Mouse (Mus musculus): Measurements from ENCODE around the gene Syvn1. TPM values are rescaled to one million over a fixed set of nuclear protein-coding genes. Genes with fewer than 3 reads are reported as not detected.
A peak's percentile ranks its signal among the peaks of the same experiment; 100 is the strongest.

Gene Syvn1
- total and polyA plus RNA-seq, 2 experiments from 2014 or later = 29.8 to 34.1 TPM

DNA sequence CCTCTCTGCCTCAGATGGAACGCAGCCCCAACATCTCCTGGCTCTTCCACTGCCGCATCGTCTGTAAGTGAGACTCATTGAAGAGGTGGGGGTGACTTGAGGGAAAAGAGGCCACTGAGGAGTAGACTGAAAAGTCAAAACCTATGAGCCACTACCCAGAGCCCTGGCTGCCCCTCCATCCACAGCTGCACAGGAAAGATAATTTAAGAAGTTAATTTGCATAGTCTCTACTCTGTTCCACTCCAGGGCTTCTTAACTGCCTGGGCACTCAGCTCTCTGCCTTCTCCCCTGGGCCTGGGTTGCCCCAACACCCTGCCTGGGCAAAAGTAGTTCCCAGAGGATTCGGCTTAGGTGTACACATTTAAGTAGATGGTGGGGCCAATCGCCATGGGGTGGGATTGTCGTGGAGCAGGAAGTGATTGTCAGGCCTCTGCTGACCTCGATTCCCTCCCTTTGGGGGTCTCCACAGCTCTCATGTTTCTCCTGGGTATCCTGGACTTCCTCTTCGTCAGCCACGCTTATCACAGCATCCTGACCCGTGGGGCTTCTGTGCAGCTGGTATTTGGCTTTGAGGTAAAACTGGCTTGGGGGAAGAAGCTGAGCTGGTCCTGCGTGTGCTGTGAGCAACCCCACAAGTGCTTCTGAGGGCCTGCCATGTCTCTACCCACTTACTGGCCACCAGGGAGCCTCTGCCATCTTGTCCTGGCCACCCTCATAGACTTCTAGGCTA, 2.5 kb downstream of the Syvn1 start:
- ATAC-seq (no peak), DNase-seq (ENCODE audit: low spot score) (no peak)
- H3K9ac ChIP-seq (replicated peaks; ENCODE audit: low read length) = no peak overlapping the region
- 89% methylated on average over 11 of the region's 11 CpGs for WGBS
- no peak overlapping the region for H3K4me2 ChIP-seq (ENCODE audit: low read depth, low read length)
- H3K27me3 ChIP-seq (ENCODE audit: insufficient read depth, low read length) = no peaks in the 10 kb centered on the region
- no peak overlapping the region for H3K27ac ChIP-seq
- H3K9me3 ChIP-seq (ENCODE audit: low read length) = no peaks in the 10 kb centered on the region
- H3K4me1 ChIP-seq (ENCODE audit: insufficient read depth, low read length) = peaks cover 13% of the 10 kb centered on the region
- no peak overlapping the region for H3K4me3 ChIP-seq (ENCODE audit: low read length)
- peaks cover 53% of the 10 kb centered on the region for H3K36me3 ChIP-seq (ENCODE audit: insufficient read depth, low read length)
- no peak for TF ChIP-seq CTCF (IDR thresholded peaks at IDR 0.05; ENCODE audit: low read depth)

- peaks cover 12% of the 10 kb centered on the region for H3K4me1 ChIP-seq (ENCODE audit: insufficient read depth, low read length)
- peaks cover 70% of the 10 kb centered on the region for H3K36me3 ChIP-seq (ENCODE audit: insufficient read depth, low read length)
- H3K9ac ChIP-seq (replicated peaks; ENCODE audit: low read length) = no peak overlapping the region
- H3K27ac ChIP-seq = no peak overlapping the region
- H3K4me2 ChIP-seq (ENCODE audit: low read depth, low read length) = no peak overlapping the region
- H3K9me3 ChIP-seq (ENCODE audit: low read length) = no peaks in the 10 kb centered on the region
- H3K27me3 ChIP-seq (ENCODE audit: insufficient read depth, low read length) = no peaks in the 10 kb centered on the region
- WGBS = 81% methylated on average over 7 of the region's 7 CpGs
- no peak for ATAC-seq
- no peak for DNase-seq (ENCODE audit: low spot score)
- TF ChIP-seq CTCF (IDR thresholded peaks at IDR 0.05; ENCODE audit: low read depth) = no peak
- no peak overlapping the region for H3K4me3 ChIP-seq (ENCODE audit: low read length)
Measured at GRCm38 (mm10) chr19:6052516-6052915, 6.1 kb downstream of the Syvn1 start.

DNA sequence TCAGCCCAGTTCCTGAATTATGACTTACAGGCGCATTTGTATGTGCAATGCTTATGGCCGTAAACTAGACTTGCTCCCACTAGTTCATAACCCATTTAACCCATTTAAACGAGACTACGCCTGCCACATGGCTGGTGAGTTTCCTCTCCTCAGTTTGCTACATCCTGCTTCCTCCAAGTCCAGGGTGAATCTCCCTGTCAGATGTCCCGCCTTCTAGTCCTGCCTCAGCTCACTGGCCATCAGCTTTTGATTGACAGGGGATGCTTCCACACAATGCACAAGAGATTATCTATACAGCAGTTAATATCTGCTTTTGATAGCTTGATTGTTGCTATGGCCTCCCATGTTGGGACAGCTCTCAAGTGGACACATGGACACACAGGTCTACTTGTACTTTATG, 7.9 kb downstream of the Syvn1 start:
- 87% methylated on average over 5 of the region's 5 CpGs for WGBS
- no peak for DNase-seq (ENCODE audit: low spot score)
- TF ChIP-seq CTCF (IDR thresholded peaks at IDR 0.05; ENCODE audit: low read depth) = no peak
- Histone ChIP-seq H3K27me3 (ENCODE audit: insufficient read depth, low read length) (no peaks in the 10 kb centered on the region), H3K9ac (replicated peaks; ENCODE audit: low read length) (no peak overlapping the region), H3K27ac (no peak overlapping the region), H3K4me3 (ENCODE audit: low read length) (no peak overlapping the region), H3K4me1 (ENCODE audit: insufficient read depth, low read length) (peaks cover 11% of the 10 kb centered on the region), H3K36me3 (ENCODE audit: insufficient read depth, low read length) (peaks cover 61% of the 10 kb centered on the region), H3K9me3 (ENCODE audit: low read length) (no peaks in the 10 kb centered on the region), H3K4me2 (ENCODE audit: low read depth, low read length) (no peak overlapping the region)
- no peak for ATAC-seq

DNA sequence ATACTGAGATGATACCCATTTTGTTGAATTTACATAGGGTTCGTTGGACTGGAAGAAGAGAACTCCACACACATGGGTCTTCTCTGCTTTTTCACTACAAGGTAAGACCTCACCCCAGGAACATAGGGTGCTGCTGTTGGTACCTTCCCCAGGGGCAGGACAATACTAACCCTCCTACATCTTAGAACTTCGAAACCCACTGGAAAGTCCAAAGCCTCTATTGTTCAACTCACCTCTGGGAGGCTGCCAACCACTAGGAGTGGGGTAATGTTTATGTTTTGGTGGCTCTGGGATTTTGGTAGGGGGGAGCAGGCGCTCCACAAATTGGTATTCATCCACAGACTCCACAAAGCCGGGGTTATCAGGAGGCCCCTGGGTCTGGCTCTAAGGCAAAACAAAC, 10.3 kb downstream of the Syvn1 start:
- Histone ChIP-seq H3K36me3 (ENCODE audit: insufficient read depth, low read length) (peaks cover 41% of the 10 kb centered on the region), H3K4me1 (ENCODE audit: insufficient read depth, low read length) (peaks cover 11% of the 10 kb centered on the region), H3K9ac (replicated peaks; ENCODE audit: low read length) (peak overlapping the region; percentile 86; the same call in 1 of the 2 replicates), H3K9me3 (ENCODE audit: low read length) (no peaks in the 10 kb centered on the region), H3K4me2 (ENCODE audit: low read depth, low read length) (peak overlapping the region; percentile 86), H3K4me3 (ENCODE audit: low read length) (peak overlapping the region; percentile 88), H3K27ac (no peak overlapping the region), H3K27me3 (ENCODE audit: insufficient read depth, low read length) (no peaks in the 10 kb centered on the region)
- ATAC-seq (no peak), DNase-seq (ENCODE audit: low spot score) (no peak)
- TF ChIP-seq CTCF (IDR thresholded peaks at IDR 0.05; ENCODE audit: low read depth) = no peak
- 60% methylated on average over 4 of the region's 4 CpGs for WGBS

- peaks cover 16% of the 10 kb centered on the region for H3K4me1 ChIP-seq (ENCODE audit: insufficient read depth, low read length)
- peaks cover 33% of the 10 kb centered on the region for H3K36me3 ChIP-seq (ENCODE audit: insufficient read depth, low read length)
- H3K27me3 ChIP-seq (ENCODE audit: insufficient read depth, low read length) = no peaks in the 10 kb centered on the region
- peak within 1 kb of the TSS; percentile 86 for H3K9ac ChIP-seq (replicated peaks; ENCODE audit: low read length)
- H3K4me2 ChIP-seq (ENCODE audit: low read depth, low read length) = peak within 1 kb of the TSS; percentile 86
- ATAC-seq (peak; percentile 92), DNase-seq (ENCODE audit: low spot score) (peak; percentile 99)
- WGBS = 0% methylated on average over 57 of the region's 63 CpGs
- TF ChIP-seq CTCF (IDR thresholded peaks at IDR 0.05; ENCODE audit: low read depth) = no peak
- H3K4me3 ChIP-seq (ENCODE audit: low read length) = peak within 1 kb of the TSS; percentile 88
- peak within 1 kb of the TSS; percentile 80 for H3K27ac ChIP-seq
- H3K9me3 ChIP-seq (ENCODE audit: low read length) = no peaks in the 10 kb centered on the region
Measured at GRCm38 (mm10) chr19:6057313-6058096, 11.1 kb downstream of the Syvn1 start, which contains the start of the genes Mrpl49 and Fau. Gene Mrpl49 (minus strand): TSS chr19:6057785. Gene Fau (plus strand): TSS chr19:6057844.

- peak overlapping the region; percentile 86 for H3K9ac ChIP-seq (replicated peaks; ENCODE audit: low read length)
- WGBS = 40% methylated on average over 5 of the region's 5 CpGs
- H3K9me3 ChIP-seq (ENCODE audit: low read length) = no peaks in the 10 kb centered on the region
- no peak for ATAC-seq
- H3K27ac ChIP-seq = peak overlapping the region; percentile 80; the same call in 1 of the 2 replicates
- H3K4me1 ChIP-seq (ENCODE audit: insufficient read depth, low read length) = peaks cover 18% of the 10 kb centered on the region
- H3K27me3 ChIP-seq (ENCODE audit: insufficient read depth, low read length) = no peaks in the 10 kb centered on the region
- H3K4me3 ChIP-seq (ENCODE audit: low read length) = peak overlapping the region; percentile 88
- peak overlapping the region; percentile 86 for H3K4me2 ChIP-seq (ENCODE audit: low read depth, low read length)
- H3K36me3 ChIP-seq (ENCODE audit: insufficient read depth, low read length) = peaks cover 24% of the 10 kb centered on the region
- TF ChIP-seq CTCF (IDR thresholded peaks at IDR 0.05; ENCODE audit: low read depth) = no peak
- no peak for DNase-seq (ENCODE audit: low spot score)
Measured at GRCm38 (mm10) chr19:6058513-6058912, 12.1 kb downstream of the Syvn1 start.
